Mouse (Mus musculus): ENCODE data around the gene CN725425. TPM values are rescaled to one million over a fixed set of nuclear protein-coding genes. Genes with fewer than 3 reads are reported as not detected.

The CN725425 gene
- total and polyA plus RNA-seq, 2 experiments = not detected

DNA sequence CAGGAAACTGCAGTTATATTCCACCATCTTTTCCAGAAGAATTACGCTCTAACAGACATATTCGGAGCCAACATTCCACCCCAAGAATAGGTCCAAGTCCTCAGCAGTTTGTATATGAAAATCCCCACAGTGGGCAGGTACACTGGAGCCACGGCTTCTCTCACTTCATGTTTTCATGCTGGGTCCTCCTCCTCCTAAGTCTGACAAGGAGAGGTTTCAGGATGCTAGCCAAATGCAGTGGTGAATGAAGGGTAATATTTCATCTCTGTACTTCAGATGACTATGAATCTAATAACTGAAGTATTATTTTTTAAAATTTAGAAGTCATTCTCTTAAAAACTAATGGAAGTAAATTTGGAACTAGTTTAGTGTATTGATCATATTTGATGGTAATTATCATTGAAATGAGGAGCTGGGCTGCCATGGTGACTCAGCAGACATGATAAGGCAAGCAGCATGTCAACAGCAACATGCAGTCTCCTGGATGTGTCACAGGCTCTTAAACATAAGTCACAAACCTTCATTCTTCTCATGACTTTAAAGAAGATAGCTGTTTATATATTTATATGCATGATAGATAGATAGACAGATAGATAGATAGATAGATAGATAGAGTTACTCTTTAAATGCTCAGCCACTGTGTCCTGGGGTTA, 41.5 kb downstream of the CN725425 start:
- TF ChIP-seq CTCF (IDR thresholded peaks at IDR 0.05; ENCODE audit: low read depth, low read length) = no peak
- TF ChIP-seq POLR2A (IDR thresholded peaks at IDR 0.05; ENCODE audit: extremely low read depth, insufficient read depth, low read length) = no peak
- H3K4me3 ChIP-seq (ENCODE audit: insufficient read depth, low read depth, low read length) = no peak overlapping the region
- no peaks in the 10 kb centered on the region for H3K4me1 ChIP-seq (ENCODE audit: control insufficient read depth, insufficient read depth, low read length)
- no peaks in the 10 kb centered on the region for H3K36me3 ChIP-seq (ENCODE audit: control insufficient read depth, insufficient read depth, low read length)
- no peak overlapping the region for H3K9ac ChIP-seq (ENCODE audit: low read depth, low read length)
- H3K27me3 ChIP-seq (ENCODE audit: control insufficient read depth, insufficient read depth, low read length) = no peaks in the 10 kb centered on the region
- 93% methylated on average over 3 of the region's 3 CpGs for WGBS
- H3K27ac ChIP-seq (replicated peaks; ENCODE audit: insufficient read depth, low read depth, low read length) = no peak overlapping the region
- no peak for DNase-seq (ENCODE audit: extremely low read depth, low read depth, low spot score)
- no peaks in the 10 kb centered on the region for H3K79me2 ChIP-seq (ENCODE audit: control insufficient read depth, insufficient read depth, low read length)

- Histone ChIP-seq H3K79me2 (ENCODE audit: control insufficient read depth, insufficient read depth, low read length) (no peaks in the 10 kb centered on the region), H3K27me3 (ENCODE audit: control insufficient read depth, insufficient read depth, low read length) (no peaks in the 10 kb centered on the region), H3K36me3 (ENCODE audit: control insufficient read depth, insufficient read depth, low read length) (no peaks in the 10 kb centered on the region), H3K4me3 (ENCODE audit: insufficient read depth, low read depth, low read length) (no peak overlapping the region), H3K4me1 (ENCODE audit: control insufficient read depth, insufficient read depth, low read length) (no peaks in the 10 kb centered on the region; the same call in 1 of the 2 replicates), H3K27ac (replicated peaks; ENCODE audit: insufficient read depth, low read depth, low read length) (no peak overlapping the region), H3K9ac (ENCODE audit: low read depth, low read length) (no peak overlapping the region)
- TF ChIP-seq CTCF (IDR thresholded peaks at IDR 0.05; ENCODE audit: low read depth, low read length) (no peak), POLR2A (IDR thresholded peaks at IDR 0.05; ENCODE audit: extremely low read depth, insufficient read depth, low read length) (no peak)
- WGBS = 88% methylated on average over 6 of the region's 6 CpGs
- no peak for DNase-seq (ENCODE audit: extremely low read depth, low read depth, low spot score)
Measured at GRCm38 (mm10) chr15:91250815-91251214, 51.5 kb downstream of the CN725425 start.

- Histone ChIP-seq H3K27me3 (ENCODE audit: control insufficient read depth, insufficient read depth, low read length) (no peaks in the 10 kb centered on the region), H3K36me3 (ENCODE audit: control insufficient read depth, insufficient read depth, low read length) (no peaks in the 10 kb centered on the region), H3K9ac (ENCODE audit: low read depth, low read length) (no peak overlapping the region), H3K4me1 (ENCODE audit: control insufficient read depth, insufficient read depth, low read length) (no peaks in the 10 kb centered on the region; the same call in 1 of the 2 replicates), H3K4me3 (ENCODE audit: insufficient read depth, low read depth, low read length) (no peak overlapping the region), H3K79me2 (ENCODE audit: control insufficient read depth, insufficient read depth, low read length) (no peaks in the 10 kb centered on the region), H3K27ac (replicated peaks; ENCODE audit: insufficient read depth, low read depth, low read length) (no peak overlapping the region)
- TF ChIP-seq CTCF (IDR thresholded peaks at IDR 0.05; ENCODE audit: low read depth, low read length) (no peak), POLR2A (IDR thresholded peaks at IDR 0.05; ENCODE audit: extremely low read depth, insufficient read depth, low read length) (no peak)
- 74% methylated on average over 9 of the region's 9 CpGs for WGBS
- DNase-seq (ENCODE audit: extremely low read depth, low read depth, low spot score) = no peak
Measured at GRCm38 (mm10) chr15:91251544-91252408, 52.5 kb downstream of the CN725425 start.

DNA sequence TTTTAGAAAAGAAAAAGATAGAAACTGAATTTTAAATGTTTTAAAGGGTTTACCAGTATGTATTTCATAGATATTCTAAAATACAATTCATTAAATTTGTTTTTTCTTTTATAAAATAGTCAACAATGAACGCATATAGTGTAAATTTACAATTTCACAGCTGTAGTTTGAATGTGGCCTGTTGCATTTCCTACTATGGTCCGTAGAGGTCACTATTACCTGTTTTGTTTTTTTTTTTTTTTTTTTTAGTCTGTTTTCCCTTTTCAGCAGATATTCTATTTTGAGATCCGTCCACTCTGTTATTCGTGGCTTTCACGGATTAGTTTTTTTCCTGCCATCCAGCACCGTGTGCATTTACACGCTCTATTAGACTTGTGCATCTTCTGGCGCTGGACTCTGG, 53.7 kb downstream of the CN725425 start:
- TF ChIP-seq POLR2A (IDR thresholded peaks at IDR 0.05; ENCODE audit: extremely low read depth, insufficient read depth, low read length) (no peak), CTCF (IDR thresholded peaks at IDR 0.05; ENCODE audit: low read depth, low read length) (0 out of 2 replicates have a peak, but pooled peaks have one; percentile 27)
- 33% methylated on average over 8 of the region's 8 CpGs for WGBS
- Histone ChIP-seq H3K9ac (ENCODE audit: low read depth, low read length) (no peak overlapping the region), H3K79me2 (ENCODE audit: control insufficient read depth, insufficient read depth, low read length) (no peaks in the 10 kb centered on the region), H3K4me1 (ENCODE audit: control insufficient read depth, insufficient read depth, low read length) (no peaks in the 10 kb centered on the region; the same call in 1 of the 2 replicates), H3K36me3 (ENCODE audit: control insufficient read depth, insufficient read depth, low read length) (no peaks in the 10 kb centered on the region), H3K27ac (replicated peaks; ENCODE audit: insufficient read depth, low read depth, low read length) (no peak overlapping the region), H3K27me3 (ENCODE audit: control insufficient read depth, insufficient read depth, low read length) (no peaks in the 10 kb centered on the region), H3K4me3 (ENCODE audit: insufficient read depth, low read depth, low read length) (no peak overlapping the region)
- no peak for DNase-seq (ENCODE audit: extremely low read depth, low read depth, low spot score)

GRCm38 (mm10) chr15:91255308-91255707, 56.0 kb downstream of the CN725425 start:
- H3K9ac ChIP-seq (ENCODE audit: low read depth, low read length) = no peak overlapping the region
- no peak overlapping the region for H3K4me3 ChIP-seq (ENCODE audit: insufficient read depth, low read depth, low read length)
- H3K4me1 ChIP-seq (ENCODE audit: control insufficient read depth, insufficient read depth, low read length) = no peaks in the 10 kb centered on the region; the same call in 1 of the 2 replicates
- no peaks in the 10 kb centered on the region for H3K79me2 ChIP-seq (ENCODE audit: control insufficient read depth, insufficient read depth, low read length)
- no peaks in the 10 kb centered on the region for H3K36me3 ChIP-seq (ENCODE audit: control insufficient read depth, insufficient read depth, low read length)
- 76% methylated on average over 2 of the region's 2 CpGs for WGBS
- no peak for DNase-seq (ENCODE audit: extremely low read depth, low read depth, low spot score)
- no peak for TF ChIP-seq CTCF (IDR thresholded peaks at IDR 0.05; ENCODE audit: low read depth, low read length)
- H3K27ac ChIP-seq (replicated peaks; ENCODE audit: insufficient read depth, low read depth, low read length) = no peak overlapping the region
- H3K27me3 ChIP-seq (ENCODE audit: control insufficient read depth, insufficient read depth, low read length) = no peaks in the 10 kb centered on the region
